Mouse (Mus musculus) left cerebral cortex, adult 2 months (tissue): Measurements from ENCODE around the gene Nckap5. TPM values are rescaled to one million over a fixed set of nuclear protein-coding genes. Genes with fewer than 3 reads are reported as not detected.

Experiments
- DNase-seq, 2 experiments: peaks; one replicate each; pipeline ENCODE4 v3.0.0; 2021 to 2022; ENCODE audit warnings: low spot score in 2 of 2, mixed read lengths in 1 of 2; ENCODE audit errors: extremely low spot score in 1 of 2
- H3K27ac ChIP-seq: fragments of 200-600 bp; 2 replicates; pipeline ENCODE4 v1.8.1; 2022
- H3K4me3 ChIP-seq: fragments of 200-600 bp; 2 replicates; pipeline ENCODE4 v1.8.1; 2022
- CTCF ChIP-seq: fragments of 200-600 bp; IDR thresholded peaks from 2 replicates; pipeline ENCODE4 v1.8.1; 2022; ENCODE audit warnings: antibody characterized with exemption, mild to moderate bottlenecking, moderate library complexity
- intact Hi-C: fragments of 180-260 bp; cut with DNase I; formaldehyde crosslinking; loops from one replicate; pipeline ENCODE4 v1.15.1; 2025
- total RNA-seq, 2 experiments: library from RNA; stranded (reverse); gene quantifications; 2 replicates each; pipeline ENCODE4 v1.2.3; 2021

Gene Nckap5
- total RNA-seq, 2 experiments from 2014 or later: 5.6 to 9.9 TPM

- intact Hi-C loops: no loop called here
These were observed 318.7 kb downstream of the Nckap5 start for GRCm38 (mm10) chr1:126511835-126512445.

DNA sequence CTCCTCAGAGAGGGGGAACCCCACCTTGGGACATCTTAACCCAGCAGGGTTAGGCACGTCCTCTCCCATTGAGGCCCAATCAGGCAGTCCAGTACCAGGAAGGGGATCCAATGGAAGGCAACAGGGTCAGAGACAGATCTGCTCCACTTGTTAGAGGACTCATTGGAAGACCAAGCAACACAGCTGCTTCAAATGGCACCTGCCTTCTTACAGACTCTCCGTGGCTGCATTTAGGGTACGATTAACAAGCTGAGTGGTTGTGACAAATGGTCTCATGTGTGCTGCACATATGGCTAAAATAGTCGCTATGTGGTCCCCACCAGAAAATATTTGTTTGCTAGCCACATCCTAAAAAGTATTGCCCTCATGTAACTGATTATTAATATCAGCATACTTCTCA lies 325.9 kb downstream of the Nckap5 start:
- no peak for TF ChIP-seq CTCF
- Histone ChIP-seq H3K27ac (no peak overlapping the region), H3K4me3 (no peak overlapping the region)
- intact Hi-C loops: no loop called here
- DNase-seq: no peak

More at GRCm38 (mm10) chr1:126511835-126512445, 318.7 kb downstream of the Nckap5 start:
- no peak for DNase-seq
- no peak for TF ChIP-seq CTCF
- no peak overlapping the region for H3K27ac ChIP-seq
- H3K4me3 ChIP-seq: no peak overlapping the region

GRCm38 (mm10) chr1:126502741-126503140 lies 327.9 kb downstream of the Nckap5 start:
- TF ChIP-seq CTCF: no peak
- no peak for DNase-seq
- Histone ChIP-seq H3K27ac (no peak overlapping the region), H3K4me3 (no peak overlapping the region)
- intact Hi-C loops: no loop called here

DNA sequence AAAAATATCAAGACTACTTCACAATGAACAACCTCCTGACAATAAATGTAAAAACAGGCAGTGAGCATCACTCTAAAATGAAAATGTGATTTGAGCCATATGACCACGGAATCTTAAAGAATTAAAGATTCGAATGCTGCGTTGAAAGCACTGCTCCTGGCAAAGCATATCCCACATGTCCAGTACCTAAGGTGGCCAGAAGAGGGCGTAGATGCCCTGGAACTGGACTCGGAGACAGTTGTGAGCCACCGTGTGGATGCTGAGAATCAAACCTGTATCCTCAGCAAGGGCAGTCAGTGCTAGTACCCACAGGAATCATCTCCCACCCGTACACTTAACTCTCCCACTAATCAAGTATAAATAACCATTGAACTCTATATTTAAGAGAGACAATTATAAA lies 333.9 kb downstream of the Nckap5 start:
- Histone ChIP-seq H3K27ac (no peak overlapping the region), H3K4me3 (no peak overlapping the region)
- no peak for DNase-seq
- TF ChIP-seq CTCF: no peak; the same call in 1 of the 2 replicates
- intact Hi-C loops: no loop called here

- Histone ChIP-seq H3K27ac (no peak overlapping the region), H3K4me3 (peak overlapping the region; percentile 54)
- DNase-seq: peak in 1 of 2 experiments; percentile 22
- intact Hi-C loops: no loop called here
- TF ChIP-seq CTCF: no peak; the same call in 1 of the 2 replicates
These were observed 338.2 kb downstream of the Nckap5 start for GRCm38 (mm10) chr1:126492206-126493071.

DNA sequence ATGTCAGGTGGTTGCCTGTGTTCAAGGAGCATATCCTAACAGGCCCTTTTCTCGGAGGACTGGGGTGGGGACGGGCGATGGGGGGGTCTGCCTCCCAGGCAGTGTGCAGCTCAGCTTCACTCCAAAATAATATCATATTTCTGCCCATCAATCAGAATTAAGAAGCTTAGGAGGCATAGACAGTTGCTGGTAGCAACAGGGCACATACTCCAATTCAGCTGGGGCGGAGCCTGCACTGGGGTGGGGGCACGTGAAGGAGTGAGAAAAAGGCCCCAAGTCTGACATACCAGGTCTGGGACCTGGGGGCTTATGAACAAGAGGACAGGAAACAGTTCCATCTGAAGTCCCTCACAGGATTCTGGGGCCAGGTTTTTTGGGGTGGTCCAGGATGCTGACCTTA lies 339.2 kb downstream of the Nckap5 start:
- Histone ChIP-seq H3K4me3 (no peak overlapping the region), H3K27ac (no peak overlapping the region)
- no peak for TF ChIP-seq CTCF
- intact Hi-C loops: no loop called here
- no peak for DNase-seq

GRCm38 (mm10) chr1:126490256-126490655 lies 340.3 kb downstream of the Nckap5 start:
- DNase-seq: no peak
- Histone ChIP-seq H3K4me3 (no peak overlapping the region), H3K27ac (no peak overlapping the region)
- TF ChIP-seq CTCF: no peak
- intact Hi-C loops: no loop called here

GRCm38 (mm10) chr1:126484664-126485087 lies 345.9 kb downstream of the Nckap5 start:
- no peak; the same call in 1 of the 2 replicates for TF ChIP-seq CTCF
- DNase-seq: no peak
- no peak overlapping the region for H3K27ac ChIP-seq
- intact Hi-C loops: no loop called here
- no peak overlapping the region for H3K4me3 ChIP-seq

DNA sequence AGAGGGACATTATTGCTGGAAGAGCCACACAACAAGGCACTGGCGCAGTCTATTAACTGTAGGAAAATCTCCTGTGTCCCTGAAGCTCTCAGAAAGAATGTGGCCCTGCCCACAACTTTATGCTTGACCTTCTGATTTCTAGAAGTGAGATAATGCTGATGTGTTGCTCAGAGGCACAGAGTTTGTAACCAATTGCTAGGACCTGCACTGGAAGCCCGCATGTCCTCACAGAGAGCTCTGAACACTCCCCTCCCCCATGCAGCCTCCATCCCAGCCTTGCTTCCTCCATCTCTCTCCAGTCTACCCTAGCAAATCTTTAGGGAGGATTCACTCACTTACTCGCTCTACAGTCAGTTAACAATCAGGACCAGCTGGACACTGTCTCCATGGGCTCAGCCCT lies 346.9 kb downstream of the Nckap5 start:
- H3K27ac ChIP-seq: no peak overlapping the region
- no peak overlapping the region for H3K4me3 ChIP-seq
- no peak for DNase-seq
- intact Hi-C loops: no loop called here
- TF ChIP-seq CTCF: no peak

DNA sequence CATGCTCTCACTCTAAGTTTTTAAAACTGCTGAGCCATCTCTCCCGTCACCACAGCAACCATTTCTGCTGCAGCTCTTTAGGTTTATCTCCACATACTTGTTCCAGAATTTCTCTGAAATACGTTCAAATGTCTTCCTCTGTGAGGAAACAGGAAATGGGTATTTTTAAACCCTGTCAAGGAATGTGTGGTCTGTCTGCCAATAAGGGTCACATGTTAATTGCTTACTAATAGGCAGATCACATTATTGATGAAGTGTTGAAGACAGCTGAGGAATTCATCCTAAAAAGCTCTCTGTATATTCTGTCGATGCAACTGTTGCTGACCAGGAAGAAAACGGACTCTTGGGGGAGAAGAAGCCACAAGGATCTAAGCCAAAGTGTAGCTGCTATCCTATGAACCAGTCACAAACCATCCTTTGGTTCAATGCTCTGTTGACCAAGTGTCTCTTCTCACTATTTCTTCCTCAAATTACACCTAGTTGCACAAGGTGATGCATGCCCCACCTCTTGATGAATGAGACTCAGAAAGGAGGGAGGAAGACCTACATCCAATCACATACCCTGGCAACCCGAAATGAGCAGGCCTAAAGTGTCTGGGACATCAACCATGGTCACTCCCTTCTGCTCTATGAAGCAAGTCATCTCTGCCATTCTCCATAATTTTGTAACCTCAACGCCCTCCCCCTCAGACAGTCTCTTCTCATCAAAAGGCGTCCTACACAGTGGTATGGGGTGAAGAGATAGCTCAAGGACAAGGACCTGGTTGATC lies 349.0 kb downstream of the Nckap5 start:
- DNase-seq: no peak
- intact Hi-C loops: no loop called here
- TF ChIP-seq CTCF: no peak
- H3K4me3 ChIP-seq: no peak overlapping the region
- no peak overlapping the region for H3K27ac ChIP-seq

GRCm38 (mm10) chr1:126473044-126473443 lies 357.6 kb downstream of the Nckap5 start:
- no peak for TF ChIP-seq CTCF
- Histone ChIP-seq H3K4me3 (no peak overlapping the region), H3K27ac (no peak overlapping the region)
- intact Hi-C loops: no loop called here
- DNase-seq: no peak

GRCm38 (mm10) chr1:126471419-126471818 lies 359.2 kb downstream of the Nckap5 start:
- DNase-seq: no peak
- no peak for TF ChIP-seq CTCF
- intact Hi-C loops: no loop called here
- no peak overlapping the region for H3K4me3 ChIP-seq
- no peak overlapping the region for H3K27ac ChIP-seq
